Mouse (Mus musculus): ENCODE measurements around the gene Tsc1.

Tsc1 gene

DNA sequence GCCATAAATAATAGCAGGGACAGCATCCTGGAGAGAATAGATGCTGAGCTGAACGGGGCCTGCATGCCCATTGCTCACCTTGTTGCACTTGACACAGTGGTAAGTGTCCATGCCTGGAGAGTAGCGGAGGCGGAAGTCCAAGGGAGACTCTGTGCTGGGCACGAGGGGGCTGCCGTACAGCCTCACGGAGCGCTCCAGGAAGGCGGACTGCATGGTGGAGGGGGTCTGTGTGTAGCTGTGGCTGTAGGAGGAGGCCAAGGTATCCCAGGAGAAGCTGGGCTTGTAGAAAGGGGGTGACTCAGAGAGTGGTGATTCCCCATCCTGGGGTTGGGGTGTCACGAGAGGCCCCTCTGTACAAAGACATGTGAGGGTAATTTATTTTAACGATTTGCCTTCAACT lies 27.4 kb upstream of the Tsc1 start:
- in situ Hi-C loops (cut with MseI, MboI): no loop called here

GRCm38 (mm10) chr2:28616358-28616757 lies 24.7 kb upstream of the Tsc1 start:
- in situ Hi-C loops (cut with MseI, MboI): no loop called here

DNA sequence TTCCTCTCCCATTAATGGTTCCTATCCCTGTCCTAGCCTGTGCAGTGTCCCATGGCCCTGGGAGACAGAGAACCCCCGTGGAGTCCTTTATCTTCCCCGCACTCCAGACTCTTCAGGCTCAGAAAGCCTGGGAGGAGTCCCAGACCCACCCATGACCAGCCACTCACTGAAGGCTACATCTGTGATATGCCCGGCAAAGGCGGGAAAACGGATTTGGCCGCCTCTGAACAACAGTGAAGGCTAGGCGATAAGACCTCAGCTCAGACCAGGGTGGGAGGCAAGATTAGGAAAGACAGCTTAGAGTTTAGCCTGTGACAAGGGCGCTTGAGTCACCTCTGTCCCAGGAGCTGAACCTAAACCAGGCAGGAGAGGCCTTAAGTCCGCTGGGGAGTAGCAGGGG lies 24.2 kb upstream of the Tsc1 start:
- in situ Hi-C loops (cut with MseI, MboI): no loop called here

DNA sequence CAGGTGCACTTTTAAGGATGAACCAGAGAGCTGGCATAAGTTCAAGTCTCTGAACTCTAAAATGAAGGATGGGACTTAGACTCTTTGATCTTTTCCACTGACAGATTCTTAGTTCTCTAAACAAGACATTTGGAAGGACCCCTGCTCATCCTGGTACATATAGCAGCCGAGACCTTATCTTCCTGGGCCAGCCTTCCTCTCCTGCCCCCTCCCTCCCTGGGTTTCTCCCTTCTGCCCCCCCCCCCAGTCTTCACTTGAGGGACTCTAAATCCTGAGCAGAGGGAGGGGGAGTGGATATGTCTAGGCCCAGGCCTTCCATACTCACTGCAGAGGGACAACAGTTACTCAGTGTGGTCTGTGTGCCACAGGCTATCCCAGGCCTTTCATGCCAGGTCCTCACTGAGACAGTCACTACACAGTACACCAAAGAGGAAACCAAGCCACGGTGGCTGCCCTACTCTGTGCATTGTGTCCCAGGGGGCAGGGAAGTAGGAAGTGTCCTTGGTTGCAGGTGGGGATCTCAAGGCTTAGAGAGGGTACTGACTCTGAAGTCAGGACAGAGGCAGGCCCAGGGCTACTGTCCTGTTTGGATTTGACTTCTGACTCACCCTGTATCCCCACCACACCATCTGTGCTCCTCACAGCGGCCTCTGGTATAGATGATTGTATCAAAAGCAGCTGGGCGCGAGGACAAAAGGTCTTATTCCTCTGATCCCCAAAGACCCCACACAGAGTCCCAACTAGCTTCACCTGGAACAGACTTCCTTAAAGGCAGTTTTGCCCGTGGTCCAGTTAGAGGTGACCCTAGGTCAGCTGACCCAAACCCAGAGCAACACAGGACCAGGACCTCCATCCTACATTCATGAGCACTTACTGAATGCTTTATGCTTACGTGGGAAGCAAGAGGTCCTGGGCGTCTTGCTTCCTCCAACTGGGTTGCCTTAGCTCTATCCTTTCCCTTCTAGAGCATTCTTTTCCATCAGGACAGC lies 23.2 kb upstream of the Tsc1 start:
- in situ Hi-C loops (cut with MseI, MboI): no loop called here

DNA sequence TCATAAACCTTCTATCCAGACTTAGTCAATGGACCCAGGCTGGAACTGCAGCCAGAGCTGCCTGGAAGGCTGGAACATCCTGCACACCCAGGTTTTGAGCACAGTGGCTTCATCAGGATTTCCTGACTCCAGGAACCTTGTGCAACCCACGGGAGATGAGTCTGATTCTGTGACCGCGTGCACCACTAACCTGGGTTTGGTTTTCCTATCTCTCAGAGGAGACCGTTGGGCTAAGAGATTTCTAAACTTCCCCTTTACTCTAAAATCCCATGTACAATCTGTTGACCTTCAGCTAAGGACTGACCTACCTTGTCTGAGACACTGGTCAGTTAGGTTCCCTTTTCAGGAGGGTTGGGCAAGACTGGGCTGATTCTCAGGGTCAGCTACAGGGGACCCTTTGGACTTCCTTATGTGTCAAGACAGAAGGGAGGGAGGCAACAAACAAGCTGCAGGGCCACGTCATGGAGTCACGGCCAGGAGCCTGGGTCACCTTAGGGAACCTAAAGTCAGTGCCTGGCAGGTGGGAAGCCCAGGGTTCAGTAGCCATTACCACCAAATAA lies 22.2 kb upstream of the Tsc1 start:
- in situ Hi-C loops (cut with MseI, MboI): no loop called here

DNA sequence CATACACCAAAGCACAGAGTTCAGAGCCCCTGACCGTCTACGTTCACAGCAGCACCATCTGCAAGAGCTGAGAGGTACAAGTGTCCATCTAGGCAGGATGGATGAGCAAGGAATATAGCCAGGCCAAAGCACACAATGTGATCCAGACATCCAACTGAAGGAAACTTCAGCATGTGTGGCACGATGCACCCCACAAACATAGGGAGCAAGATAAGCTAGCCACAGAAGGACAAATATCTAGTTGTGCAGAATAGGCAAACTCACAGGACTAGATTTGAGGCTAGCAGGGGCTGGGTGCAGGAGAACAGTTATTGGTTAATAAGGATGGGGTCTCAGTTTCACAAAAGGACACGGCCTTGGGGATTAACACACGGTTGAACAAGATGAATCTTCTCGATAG lies 21.7 kb upstream of the Tsc1 start:
- in situ Hi-C loops (cut with MseI, MboI): no loop called here

DNA sequence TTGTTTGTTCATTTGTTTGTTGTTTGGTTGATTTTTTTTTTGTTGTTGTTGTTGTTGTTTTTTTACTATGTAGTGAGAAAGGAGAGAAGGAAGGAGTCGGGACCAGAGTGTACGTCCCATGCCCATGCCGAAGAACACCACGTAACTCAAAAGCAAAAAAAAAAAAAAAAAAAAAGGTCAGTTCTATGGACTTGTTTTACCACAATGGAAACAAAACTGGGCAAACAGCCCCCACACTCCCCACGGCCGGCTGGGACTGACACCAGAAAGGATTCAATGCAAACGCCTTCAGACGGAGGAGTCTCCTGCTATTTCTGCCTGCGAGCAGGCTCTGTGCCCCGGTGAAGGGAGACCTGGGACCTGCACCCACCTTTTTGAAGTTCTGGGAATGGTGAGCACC lies 20.5 kb upstream of the Tsc1 start:
- in situ Hi-C loops (cut with MseI, MboI): no loop called here

GRCm38 (mm10) chr2:28621111-28621510 lies 19.9 kb upstream of the Tsc1 start:
- in situ Hi-C loops (cut with MseI, MboI): no loop called here

DNA sequence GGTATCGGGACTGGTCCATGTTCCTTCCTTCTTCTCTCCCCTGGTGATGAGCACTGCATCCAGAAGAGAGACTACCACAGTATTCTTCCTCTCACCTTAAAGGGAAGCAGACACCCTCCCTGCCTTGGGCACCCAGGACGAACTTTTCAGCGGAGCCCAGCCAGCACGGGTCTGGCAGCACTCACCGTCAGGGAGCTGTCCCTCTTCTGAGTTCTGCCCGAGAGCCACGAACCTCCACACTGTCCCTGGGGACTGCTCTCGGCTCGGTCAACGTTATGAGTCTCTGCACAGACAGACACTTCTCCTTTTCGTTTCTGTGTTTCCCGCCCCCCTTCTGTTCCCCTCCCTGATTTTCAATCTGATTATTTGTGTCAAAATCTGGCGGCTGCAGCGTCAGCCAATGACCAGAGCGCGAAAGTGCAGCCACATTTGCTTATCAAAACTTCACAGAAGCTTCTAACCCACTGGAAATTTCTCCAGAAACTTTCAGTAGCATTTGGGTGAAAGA lies 19.3 kb upstream of the Tsc1 start, which contains the start of gene Gfi1b:
Gene Gfi1b, minus strand, starts transcription at position 319 of the 508 bp plus-strand sequence.
- in situ Hi-C loops (cut with MseI, MboI): no loop called here

GRCm38 (mm10) chr2:28622521-28623124 lies 18.4 kb upstream of the Tsc1 start:
- in situ Hi-C loops (cut with MseI, MboI): no loop called here

DNA sequence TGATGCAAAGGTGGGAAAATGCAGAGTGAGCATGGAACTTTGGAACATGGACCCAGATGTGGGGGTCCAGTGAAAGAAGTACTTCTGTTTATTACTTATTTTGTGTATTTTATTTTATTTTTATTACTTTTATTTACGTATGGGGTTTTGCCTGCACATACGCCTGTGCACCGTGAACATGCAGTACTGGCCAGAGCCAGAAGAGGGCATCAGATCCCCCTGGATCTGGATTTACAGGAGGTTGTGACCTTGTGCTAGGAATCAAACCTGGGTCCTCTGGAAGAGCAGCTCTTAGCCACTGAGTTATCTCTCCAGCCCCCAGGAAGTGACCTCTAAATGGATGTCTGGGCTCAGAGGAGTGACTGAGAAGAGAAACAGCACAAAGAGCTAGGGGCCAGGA lies 16.2 kb upstream of the Tsc1 start:
- in situ Hi-C loops (cut with MseI, MboI): loop anchor here in 1 of 2 experiments (5.0 kb wide), 1 partner anchor 33 kb away; no protein-coding TSS in a partner anchor

- in situ Hi-C loops (cut with MseI, MboI): loop anchor here in 1 of 2 experiments (5.0 kb wide), 1 partner anchor 34 kb away; no protein-coding TSS in a partner anchor
Measured at GRCm38 (mm10) chr2:28626038-28626437, 15.0 kb upstream of the Tsc1 start.

GRCm38 (mm10) chr2:28628053-28628452 lies 13.0 kb upstream of the Tsc1 start:
- in situ Hi-C loops (cut with MseI, MboI): loop anchor here in 1 of 2 experiments (5.0 kb wide), 1 partner anchor 36 kb away; no protein-coding TSS in a partner anchor

DNA sequence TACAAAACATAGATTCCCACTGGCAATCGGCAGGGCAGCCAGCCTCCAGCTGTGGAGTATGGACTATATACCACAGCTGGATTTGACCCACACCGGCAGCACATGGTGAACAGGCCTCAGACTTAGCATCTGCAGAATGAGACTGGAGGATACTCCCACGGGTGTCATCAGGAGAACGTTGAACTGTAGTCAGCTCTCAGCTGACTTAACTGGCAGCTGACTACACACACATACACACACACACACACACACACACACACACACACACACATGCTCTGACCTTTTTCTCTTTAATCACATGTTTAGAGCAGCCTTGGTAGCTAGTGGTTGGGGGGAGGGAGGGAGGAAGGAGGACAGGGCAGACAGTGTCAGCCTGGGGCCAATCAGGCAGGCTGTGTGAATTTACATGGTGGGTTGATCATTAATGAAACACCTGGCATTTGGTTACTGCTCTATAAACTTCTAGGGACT lies 11.1 kb upstream of the Tsc1 start:
- in situ Hi-C loops (cut with MseI, MboI): loop anchor here in 1 of 2 experiments (5.0 kb wide), 1 partner anchor 38 kb away; no protein-coding TSS in a partner anchor

GRCm38 (mm10) chr2:28632626-28633025 lies 8.4 kb upstream of the Tsc1 start:
- in situ Hi-C loops (cut with MseI, MboI): no loop called here

GRCm38 (mm10) chr2:28633136-28633535 lies 7.9 kb upstream of the Tsc1 start:
- in situ Hi-C loops (cut with MseI, MboI): no loop called here

GRCm38 (mm10) chr2:28635199-28635598 lies 5.8 kb upstream of the Tsc1 start:
- in situ Hi-C loops (cut with MseI, MboI): no loop called here

DNA sequence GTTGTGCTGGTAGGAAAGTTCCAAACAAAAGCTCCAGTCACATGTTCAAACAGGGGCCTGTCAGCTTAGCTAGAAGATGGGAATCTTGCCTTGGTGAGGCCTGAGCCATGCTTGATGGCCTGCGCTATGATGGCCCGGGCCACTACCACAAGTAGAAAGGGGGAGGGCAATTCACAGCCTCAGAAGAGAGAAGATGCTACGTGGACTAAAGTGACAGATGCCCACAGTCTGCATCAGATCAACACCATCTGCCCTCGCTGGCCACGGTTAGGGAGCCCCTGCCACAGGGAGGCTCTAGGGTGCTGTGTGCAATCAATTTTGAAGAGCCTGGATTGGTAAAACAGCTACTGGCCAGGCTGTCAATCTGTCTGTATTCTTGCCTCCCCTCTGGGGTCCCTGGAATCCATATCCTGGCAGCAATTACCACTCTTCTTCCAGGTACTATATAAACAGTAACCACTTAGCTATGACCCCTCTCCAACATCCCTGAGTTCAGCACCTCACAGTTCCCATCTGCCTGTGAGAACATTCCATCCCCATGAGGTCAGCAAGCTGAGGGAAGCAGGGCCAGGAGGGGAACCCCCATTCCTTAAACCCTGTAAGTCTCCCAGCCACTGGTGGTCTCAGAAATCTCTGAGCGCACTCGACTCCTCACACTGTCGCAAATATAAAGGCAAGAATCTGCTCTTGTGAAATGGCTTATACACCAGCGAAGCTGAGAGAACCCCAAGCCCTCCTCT lies 3.8 kb upstream of the Tsc1 start:
- in situ Hi-C loops (cut with MseI, MboI): no loop called here

DNA sequence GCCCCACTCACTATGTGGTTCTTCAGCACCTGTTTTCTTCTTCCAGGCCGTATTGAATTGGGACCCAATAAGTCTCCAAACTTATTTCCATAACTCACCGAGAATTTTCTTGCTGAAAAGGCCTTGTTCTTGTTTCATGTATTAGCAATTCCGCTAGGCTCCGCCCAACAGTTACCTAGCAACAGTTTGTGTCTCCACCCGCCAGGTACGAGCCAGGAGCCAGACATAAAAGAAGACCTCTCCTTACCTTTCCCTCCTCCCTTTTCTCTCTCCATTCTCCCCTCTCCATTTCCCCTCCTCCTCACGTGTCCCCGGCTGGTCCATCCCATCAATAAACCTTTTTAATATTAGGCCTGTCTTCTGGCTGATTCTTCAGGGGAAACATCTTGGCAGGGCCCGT lies 2.7 kb upstream of the Tsc1 start:
- in situ Hi-C loops (cut with MseI, MboI): no loop called here

GRCm38 (mm10) chr2:28638886-28639285 lies 2.1 kb upstream of the Tsc1 start:
- in situ Hi-C loops (cut with MseI, MboI): no loop called here

DNA sequence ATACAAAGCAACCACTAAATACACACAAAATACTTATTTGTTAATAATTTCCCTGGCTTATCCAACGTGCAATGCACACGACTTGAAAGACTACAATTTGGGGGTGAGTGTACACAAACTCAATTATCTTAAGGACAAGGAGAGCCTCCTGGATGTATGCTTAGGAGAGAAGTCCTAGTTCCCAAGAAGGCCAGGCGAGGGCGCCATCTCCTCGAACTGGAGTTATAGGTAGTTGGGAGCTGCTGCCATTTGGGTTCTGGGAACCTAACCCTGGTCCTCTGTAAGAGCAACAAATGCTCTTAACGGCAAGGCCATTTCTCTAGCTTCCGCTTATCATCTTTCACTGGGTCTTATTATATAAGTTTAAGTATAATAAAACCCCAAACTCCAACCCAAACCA lies 1.2 kb upstream of the Tsc1 start:
- in situ Hi-C loops (cut with MseI, MboI): no loop called here
